Mouse (Mus musculus) cortical plate, adult 2 months (tissue): ENCODE data around the gene Wwc1.

Source experiments
- CTCF ChIP-seq: fragments of 200-500 bp; IDR thresholded peaks from 2 replicates; pipeline ENCODE4 v1.5.1; 2011; ENCODE audit warnings: mild to moderate bottlenecking, control low read depth, low read length; ENCODE audit not compliant: insufficient read depth; ENCODE audit errors: extremely low read depth
- POLR2A ChIP-seq: fragments of 200-500 bp; IDR thresholded peaks from 2 replicates; pipeline ENCODE4 v1.6.1; 2011; ENCODE audit warnings: mild to moderate bottlenecking, low read length, control low read depth; ENCODE audit not compliant: insufficient read depth; ENCODE audit errors: extremely low read depth

- no peak for TF ChIP-seq POLR2A
- TF ChIP-seq CTCF: no peak
These were observed 41.4 kb downstream of the Wwc1 start for GRCm38 (mm10) chr11:35938790-35939385.
